Mouse (Mus musculus) hindbrain, embryonic 16.5 days (tissue): ENCODE measurements around the gene Sorbs1. TPM values are rescaled to one million over a fixed set of nuclear protein-coding genes. Genes with fewer than 3 reads are reported as not detected.
A peak's percentile ranks its signal among the peaks of the same experiment; 100 is the strongest.

Experiments
- ATAC-seq: fragments of 200-750 bp; cut with Nextera tagmentation; 2 replicates; pipeline ENCODE4 v1.8.0; 2017; ENCODE audit warnings: moderate TSS enrichment, moderate library complexity
- H3K27ac ChIP-seq: fragments of 300-500 bp; sonication (generic); 2 replicates; pipeline ENCODE4 v1.5.1; 2014; ENCODE audit warnings: low read depth, mild to moderate bottlenecking, control low read depth, low read length, moderate library complexity
- H3K27me3 ChIP-seq: fragments of 300-500 bp; sonication (generic); replicated peaks from 2 replicates; pipeline ENCODE4 v1.6.1; 2014; ENCODE audit warnings: low read length; ENCODE audit not compliant: control insufficient read depth, insufficient read depth
- H3K36me3 ChIP-seq: fragments of 300-500 bp; sonication (generic); 2 replicates; pipeline ENCODE4 v1.6.1; 2014; ENCODE audit warnings: mild to moderate bottlenecking, low read length, moderate library complexity, mixed read lengths; ENCODE audit not compliant: control insufficient read depth, insufficient read depth
- H3K4me1 ChIP-seq: fragments of 300-500 bp; sonication (generic); 2 replicates; pipeline ENCODE4 v1.6.1; 2014; ENCODE audit warnings: low read depth, low read length; ENCODE audit not compliant: control insufficient read depth, insufficient read depth
- H3K4me2 ChIP-seq: fragments of 300-500 bp; sonication (generic); 2 replicates; pipeline ENCODE4 v1.6.1; 2014; ENCODE audit warnings: mild to moderate bottlenecking, low read length, control low read depth, moderate library complexity
- H3K4me3 ChIP-seq: fragments of 300-500 bp; sonication (generic); 2 replicates; pipeline ENCODE4 v1.5.1; 2014; ENCODE audit warnings: mild to moderate bottlenecking, low read length, control low read depth, moderate library complexity
- H3K9ac ChIP-seq: fragments of 300-500 bp; sonication (generic); 2 replicates; pipeline ENCODE4 v1.6.1; 2014; ENCODE audit warnings: low read depth, mild to moderate bottlenecking, control low read depth, low read length, moderate library complexity
- H3K9me3 ChIP-seq: fragments of 300-500 bp; sonication (generic); 2 replicates; pipeline ENCODE4 v1.6.1; 2014; ENCODE audit warnings: mild to moderate bottlenecking, low read length, moderate library complexity; ENCODE audit not compliant: control insufficient read depth
- WGBS: fragments of 180-500 bp; shearing (Covaris S2); extraction: QIAGEN DNeasy Blood & Tissue Kit; methylation state at CpG from one replicate; pipeline ENCODE4 v1.1.7; 2014; 5-methylcytosine and 5-hydroxymethylcytosine counted together
- polyA plus RNA-seq: library from polyadenylated mRNA; unstranded; fragments of >200 nt; fragmentation: Nextera tagmentation; extraction: Ambion mirVana; gene quantifications from 2 replicates; pipeline ENCODE4 v1.2.1, GENCODE M21; 2015

Sorbs1 gene
- polyA plus RNA-seq, 1 experiment from 2014 or later, result 83.6 TPM

GRCm38 (mm10) chr19:40283415-40283814 is 230.2 kb downstream of the Sorbs1 start:
- 76% methylated on average over 2 of the region's 2 CpGs for WGBS
- peaks cover 8% of the 10 kb centered on the region for H3K9me3 ChIP-seq
- no peak overlapping the region for H3K4me2 ChIP-seq
- no peak overlapping the region for H3K9ac ChIP-seq
- H3K27me3 ChIP-seq, result no peaks in the 10 kb centered on the region
- no peak overlapping the region for H3K27ac ChIP-seq
- H3K36me3 ChIP-seq, result no peaks in the 10 kb centered on the region
- no peak overlapping the region for H3K4me3 ChIP-seq
- ATAC-seq, result no peak
- H3K4me1 ChIP-seq, result no peaks in the 10 kb centered on the region

DNA sequence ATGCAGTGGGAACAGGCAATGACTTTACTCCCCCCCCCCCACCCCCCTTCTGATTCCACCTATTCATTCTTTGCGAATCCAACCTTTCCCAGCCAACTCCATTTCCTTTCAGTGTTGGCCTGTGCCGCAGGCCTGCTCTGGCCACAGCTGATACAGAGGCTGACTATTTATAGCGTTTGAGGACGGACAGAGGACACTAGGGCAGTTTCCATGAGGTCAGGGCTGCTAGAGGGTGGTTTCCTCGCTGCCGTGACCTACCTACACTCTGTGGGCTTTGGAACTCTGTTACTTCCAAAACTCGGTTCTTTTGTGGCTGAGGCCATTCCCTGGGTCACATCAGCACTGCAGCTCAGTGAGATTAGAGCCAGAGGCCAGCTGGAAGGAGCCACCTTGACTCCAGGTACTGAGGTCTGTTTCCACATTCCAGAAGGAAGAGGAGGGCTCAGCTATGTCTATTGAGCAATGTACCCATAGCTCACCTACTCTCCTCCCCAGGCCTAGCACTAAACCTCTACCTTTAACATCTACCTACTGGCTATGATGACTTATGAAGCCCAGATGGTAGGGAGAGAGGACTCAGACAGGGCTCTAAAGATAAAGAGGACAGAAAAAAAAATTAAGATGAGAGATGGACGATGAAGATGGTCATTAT is 235.1 kb downstream of the Sorbs1 start:
- H3K4me3 ChIP-seq, result no peak overlapping the region
- ATAC-seq, result no peak
- H3K27me3 ChIP-seq, result no peaks in the 10 kb centered on the region
- no peaks in the 10 kb centered on the region for H3K36me3 ChIP-seq
- no peak overlapping the region for H3K4me2 ChIP-seq
- no peak overlapping the region for H3K9ac ChIP-seq
- H3K9me3 ChIP-seq, result peaks cover 11% of the 10 kb centered on the region
- H3K4me1 ChIP-seq, result no peaks in the 10 kb centered on the region
- H3K27ac ChIP-seq, result no peak overlapping the region
- WGBS, result 88% methylated on average over 8 of the region's 8 CpGs

- H3K4me1 ChIP-seq, result no peaks in the 10 kb centered on the region
- H3K4me3 ChIP-seq, result no peak overlapping the region
- H3K9ac ChIP-seq, result no peak overlapping the region
- no peak for ATAC-seq
- WGBS, result 93% methylated on average over 8 of the region's 8 CpGs
- H3K4me2 ChIP-seq, result no peak overlapping the region
- peaks cover 11% of the 10 kb centered on the region for H3K9me3 ChIP-seq
- H3K27me3 ChIP-seq, result peaks cover 5% of the 10 kb centered on the region
- H3K27ac ChIP-seq, result no peak overlapping the region
- H3K36me3 ChIP-seq, result no peaks in the 10 kb centered on the region
These were observed 236.1 kb downstream of the Sorbs1 start for GRCm38 (mm10) chr19:40277494-40277893.

- peaks cover 3% of the 10 kb centered on the region; the same call in 1 of the 2 replicates for H3K9me3 ChIP-seq
- ATAC-seq, result no peak
- H3K9ac ChIP-seq, result no peak overlapping the region
- no peaks in the 10 kb centered on the region for H3K36me3 ChIP-seq
- WGBS, result 84% methylated on average over 14 of the region's 14 CpGs
- no peak overlapping the region for H3K4me3 ChIP-seq
- H3K27ac ChIP-seq, result no peak overlapping the region
- H3K4me2 ChIP-seq, result no peak overlapping the region
- H3K27me3 ChIP-seq, result peaks cover 22% of the 10 kb centered on the region
- peaks cover 7% of the 10 kb centered on the region for H3K4me1 ChIP-seq
These were observed 238.0 kb downstream of the Sorbs1 start for GRCm38 (mm10) chr19:40275401-40276188.

GRCm38 (mm10) chr19:40272674-40273073 is 240.9 kb downstream of the Sorbs1 start:
- 13% methylated on average over 13 of the region's 13 CpGs for WGBS
- no peak overlapping the region for H3K4me3 ChIP-seq
- H3K4me1 ChIP-seq, result peaks cover 9% of the 10 kb centered on the region
- H3K4me2 ChIP-seq, result no peak overlapping the region
- no peak overlapping the region for H3K9ac ChIP-seq
- no peak overlapping the region for H3K27ac ChIP-seq
- H3K9me3 ChIP-seq, result peaks cover 3% of the 10 kb centered on the region; the same call in 1 of the 2 replicates
- H3K36me3 ChIP-seq, result no peaks in the 10 kb centered on the region
- ATAC-seq, result no peak
- peaks cover 26% of the 10 kb centered on the region for H3K27me3 ChIP-seq

DNA sequence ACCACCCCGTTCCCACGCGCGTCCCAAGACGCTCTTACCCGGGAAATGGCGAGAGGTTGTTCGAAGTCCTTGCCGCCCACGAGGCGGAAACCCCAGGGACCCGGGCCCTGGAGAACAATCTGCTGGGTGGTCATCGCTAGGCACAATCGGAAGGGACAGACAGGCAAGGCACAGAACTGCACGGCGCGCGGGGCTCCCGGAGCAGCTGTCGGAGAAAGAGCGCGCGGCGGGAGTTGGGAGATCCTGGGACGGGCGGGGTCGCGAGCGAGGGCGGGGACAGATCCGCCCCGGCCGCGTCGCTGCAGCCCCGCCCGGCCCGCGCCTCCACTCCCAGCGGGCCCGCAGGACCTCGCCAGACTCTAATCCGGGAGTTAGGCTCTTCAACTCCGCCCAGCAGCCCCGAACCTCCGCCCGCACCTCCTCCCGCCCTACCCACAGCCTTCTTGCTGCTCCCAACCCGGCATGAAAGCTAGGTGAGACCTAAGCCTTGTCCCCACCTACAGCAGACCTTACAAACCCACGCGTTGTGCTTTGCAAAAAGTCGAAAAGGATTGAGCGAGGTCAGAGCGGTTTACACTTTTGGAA is 242.2 kb downstream of the Sorbs1 start, which contains the start of gene Pdlim1:
TSS of gene Pdlim1 (minus strand) at position 535 of the 585 bp plus-strand sequence.
- Histone ChIP-seq H3K9ac (peak within 1 kb of the TSS; percentile 65), H3K36me3 (no peaks in the 10 kb centered on the region), H3K27ac (no peak within 1 kb of the TSS), H3K4me2 (peak within 1 kb of the TSS; percentile 100), H3K27me3 (peaks cover 26% of the 10 kb centered on the region), H3K4me1 (peaks cover 9% of the 10 kb centered on the region), H3K9me3 (no peaks in the 10 kb centered on the region), H3K4me3 (peak within 1 kb of the TSS; percentile 62)
- ATAC-seq, result peak; percentile 78
- WGBS, result under 1% methylated on average over 28 of the region's 54 CpGs

DNA sequence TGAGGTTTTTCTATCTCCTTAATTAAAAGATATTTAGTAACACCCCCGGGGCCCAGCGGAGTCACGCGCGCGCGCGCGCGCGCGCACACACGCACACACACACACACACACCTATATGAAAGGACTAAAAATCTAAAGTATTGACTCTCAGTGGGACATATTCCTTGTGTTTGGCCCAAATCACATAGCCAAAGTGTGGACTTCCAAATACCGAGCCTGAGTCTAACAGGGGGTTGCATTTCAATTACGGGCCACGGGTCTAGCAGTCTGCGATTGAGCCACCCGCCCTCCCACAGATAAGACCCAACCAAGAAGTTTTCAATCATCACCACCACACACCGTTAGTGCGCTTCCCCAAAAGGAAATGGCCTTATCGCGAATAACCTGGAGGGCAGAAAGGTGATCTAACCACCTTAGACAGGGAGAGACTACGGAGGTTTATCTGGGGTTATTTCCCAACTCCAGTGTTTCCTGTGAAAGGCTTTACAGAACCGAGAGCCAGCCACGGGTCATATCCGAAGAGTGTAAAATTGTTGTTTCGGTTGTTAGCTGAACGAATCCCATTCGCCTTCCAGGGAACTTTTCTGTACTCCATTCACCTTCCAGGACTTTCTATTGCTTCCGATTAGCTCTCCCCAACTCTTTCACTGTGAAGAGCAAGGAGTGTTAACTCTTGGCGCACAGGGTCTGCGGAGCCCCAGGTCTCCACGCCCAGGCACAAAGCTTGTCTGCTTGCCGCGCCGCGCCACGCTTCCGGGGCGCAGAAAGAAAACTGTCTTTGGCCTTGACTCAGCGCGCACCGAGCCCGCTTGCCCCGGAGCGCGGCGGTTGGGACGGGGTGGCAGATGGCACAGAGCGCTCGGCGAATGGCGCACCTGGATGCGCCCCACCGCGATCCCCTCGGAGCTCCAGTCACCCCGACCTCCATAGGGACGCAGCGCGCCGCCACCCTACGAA is 242.9 kb downstream of the Sorbs1 start:
- no peaks in the 10 kb centered on the region for H3K36me3 ChIP-seq
- peak overlapping the region; percentile 100 for H3K4me2 ChIP-seq
- H3K9ac ChIP-seq, result peak overlapping the region; percentile 65
- peak overlapping the region; percentile 62 for H3K4me3 ChIP-seq
- ATAC-seq, result peak; percentile 58
- peaks cover 9% of the 10 kb centered on the region for H3K4me1 ChIP-seq
- H3K27me3 ChIP-seq, result peaks cover 26% of the 10 kb centered on the region
- H3K27ac ChIP-seq, result no peak overlapping the region
- H3K9me3 ChIP-seq, result no peaks in the 10 kb centered on the region
- 8% methylated on average over 62 of the region's 63 CpGs for WGBS

- Histone ChIP-seq H3K36me3 (no peaks in the 10 kb centered on the region), H3K4me1 (peaks cover 9% of the 10 kb centered on the region), H3K27me3 (peaks cover 26% of the 10 kb centered on the region), H3K4me3 (no peak overlapping the region), H3K4me2 (no peak overlapping the region), H3K9ac (no peak overlapping the region), H3K9me3 (no peaks in the 10 kb centered on the region), H3K27ac (no peak overlapping the region)
- WGBS, result 68% methylated on average over 5 of the region's 5 CpGs
- no peak for ATAC-seq
These were observed 244.1 kb downstream of the Sorbs1 start for GRCm38 (mm10) chr19:40269526-40269925.
